Mouse (Mus musculus) frontal cortex, postnatal 14 days (tissue): ENCODE measurements around the gene Top3a.

Source experiments
- DNase-seq, 2 experiments: peaks; one replicate each; pipeline ENCODE4 v3.0.0; 2022; ENCODE audit warnings: low spot score in 2 of 2

Top3a gene

GRCm38 (mm10) chr11:60774841-60775240 is 2.3 kb downstream of the Top3a start:
- no peak for DNase-seq

GRCm38 (mm10) chr11:60774158-60774689 is 2.9 kb downstream of the Top3a start:
- no peak for DNase-seq

- no peak for DNase-seq
Measured at GRCm38 (mm10) chr11:60772161-60772560, 5.0 kb downstream of the Top3a start.

- DNase-seq: no peak
Measured at GRCm38 (mm10) chr11:60770776-60771175, 6.4 kb downstream of the Top3a start.

GRCm38 (mm10) chr11:60769322-60769721 is 7.8 kb downstream of the Top3a start:
- DNase-seq: no peak

- no peak for DNase-seq
Measured at GRCm38 (mm10) chr11:60766969-60767368, 10.2 kb downstream of the Top3a start.

GRCm38 (mm10) chr11:60761681-60762080 is 15.5 kb downstream of the Top3a start:
- DNase-seq: no peak

GRCm38 (mm10) chr11:60755570-60755969 is 21.6 kb downstream of the Top3a start:
- DNase-seq: no peak

GRCm38 (mm10) chr11:60740321-60740720 is 36.8 kb downstream of the Top3a start:
- no peak for DNase-seq

GRCm38 (mm10) chr11:60737450-60737849 is 39.7 kb downstream of the Top3a start:
- no peak for DNase-seq

- DNase-seq: no peak
Measured at GRCm38 (mm10) chr11:60736491-60736890, 40.7 kb downstream of the Top3a start.

GRCm38 (mm10) chr11:60735191-60735590 is 42.0 kb downstream of the Top3a start:
- DNase-seq: no peak

GRCm38 (mm10) chr11:60734206-60734605 is 43.0 kb downstream of the Top3a start:
- DNase-seq: no peak

- DNase-seq: no peak
Measured at GRCm38 (mm10) chr11:60731251-60731650, 45.9 kb downstream of the Top3a start.

- DNase-seq: no peak
Measured at GRCm38 (mm10) chr11:60730169-60730568, 47.0 kb downstream of the Top3a start.

GRCm38 (mm10) chr11:60729217-60729641 is 47.9 kb downstream of the Top3a start:
- no peak for DNase-seq

GRCm38 (mm10) chr11:60728260-60728761 is 48.9 kb downstream of the Top3a start, which contains the start of gene Mief2:
Gene Mief2, plus strand, starts transcription at chr11:60728398.
- peak; percentile 91 for DNase-seq

- no peak for DNase-seq
Measured at GRCm38 (mm10) chr11:60727392-60728140, 49.6 kb downstream of the Top3a start.

- DNase-seq: peak in 1 of 2 experiments; percentile 60
Measured at GRCm38 (mm10) chr11:60726601-60727391, 50.4 kb downstream of the Top3a start, which contains the start of gene Flii. Gene Flii, minus strand, starts transcription at chr11:60727263.

- no peak for DNase-seq
Measured at GRCm38 (mm10) chr11:60719263-60719662, 57.9 kb downstream of the Top3a start.

- no peak for DNase-seq
Measured at GRCm38 (mm10) chr11:60715833-60716232, 61.3 kb downstream of the Top3a start.

GRCm38 (mm10) chr11:60712639-60713255 is 64.4 kb downstream of the Top3a start:
- no peak for DNase-seq
